Mouse (Mus musculus) testis, adult 10 weeks (tissue): Measurements from ENCODE around the gene Ubxn6. TPM values are rescaled to one million over a fixed set of nuclear protein-coding genes. Genes with fewer than 3 reads are reported as not detected.

Source experiments
- polyA plus RNA-seq: library from polyadenylated mRNA; stranded (reverse); fragments of 350-450 nt; fragmentation: Illumina TruSeq; extraction: RNeasy Lipid Tissue Mini Kit (QIAGEN cat#74804); gene quantifications from one replicate; pipeline ENCODE4 v1.2.3, GENCODE M21; 2014; ENCODE audit warnings: low read depth, low replicate concordance

The Ubxn6 gene
- 116 TPM for polyA plus RNA-seq

DNA sequence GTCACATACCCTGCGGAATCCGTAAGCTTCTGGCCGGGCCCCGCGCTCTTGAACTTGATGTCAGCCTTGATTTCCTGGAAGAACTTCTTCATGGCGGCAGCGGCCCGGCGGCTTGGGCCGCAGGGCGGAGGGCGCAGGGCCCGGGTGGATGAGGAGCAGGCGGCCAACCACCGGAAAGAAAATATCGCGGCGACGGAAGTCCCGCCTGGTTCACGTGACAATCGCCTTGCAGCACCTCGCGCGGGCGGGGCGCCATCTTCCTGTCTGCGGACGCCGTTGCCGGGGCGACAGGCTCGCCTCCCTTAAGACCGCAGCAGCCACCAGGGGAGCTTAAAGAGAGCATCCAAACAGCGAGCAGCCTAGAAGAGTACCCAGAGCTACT is at the start of gene Ubxn6:
Gene Ubxn6 (minus strand): TSS at position 202 of the 382 bp plus-strand sequence.

DNA sequence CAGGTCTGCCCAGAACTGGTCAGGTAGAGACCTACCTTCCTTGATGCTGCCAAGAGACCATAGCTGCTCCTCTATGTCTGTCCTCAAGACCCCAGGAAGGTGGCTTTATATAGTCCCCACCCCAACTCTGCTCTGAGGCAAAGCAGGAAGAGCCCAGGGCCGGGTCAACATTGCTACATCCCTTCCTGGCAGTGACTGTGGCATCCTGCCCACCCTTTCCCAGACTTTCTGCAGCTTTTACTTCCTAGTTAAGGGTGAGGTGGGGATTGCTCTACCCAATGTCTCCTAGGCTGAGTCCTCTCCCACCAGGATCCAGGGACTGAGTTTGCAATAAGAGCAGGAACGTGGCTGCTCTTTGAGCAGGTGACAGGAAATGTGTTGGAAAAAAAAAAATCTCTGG is 47.0 kb upstream of the Ubxn6 start, which contains the start of gene Lrg1:
Gene Lrg1 (minus strand): TSS at position 176 of the 400 bp plus-strand sequence.

DNA sequence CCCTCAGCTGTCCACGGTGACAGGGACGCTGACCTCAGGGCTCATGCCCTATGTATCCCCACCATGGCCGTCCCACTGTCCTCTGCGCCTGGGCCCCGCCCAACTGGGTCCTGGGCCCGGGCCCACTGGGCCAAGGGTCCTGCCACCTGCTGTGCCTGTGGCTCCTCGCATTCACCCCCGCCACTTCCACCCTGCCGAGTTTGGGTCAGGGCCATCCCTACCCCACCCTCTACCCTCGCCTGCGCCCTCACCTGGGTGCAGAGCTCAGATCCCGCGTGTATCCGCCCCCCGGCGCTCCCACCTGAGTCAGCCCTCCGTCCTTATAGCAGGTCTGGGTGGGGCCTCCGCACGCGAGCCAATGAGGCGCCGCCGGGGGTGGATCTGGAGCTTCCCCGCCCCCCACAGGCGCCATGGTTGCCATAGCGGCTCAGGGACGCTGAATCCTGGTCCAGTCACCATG is 42.5 kb upstream of the Ubxn6 start, which contains the start of gene Plin5:
Gene Plin5 (minus strand): TSS at position 346 of the 460 bp plus-strand sequence.

DNA sequence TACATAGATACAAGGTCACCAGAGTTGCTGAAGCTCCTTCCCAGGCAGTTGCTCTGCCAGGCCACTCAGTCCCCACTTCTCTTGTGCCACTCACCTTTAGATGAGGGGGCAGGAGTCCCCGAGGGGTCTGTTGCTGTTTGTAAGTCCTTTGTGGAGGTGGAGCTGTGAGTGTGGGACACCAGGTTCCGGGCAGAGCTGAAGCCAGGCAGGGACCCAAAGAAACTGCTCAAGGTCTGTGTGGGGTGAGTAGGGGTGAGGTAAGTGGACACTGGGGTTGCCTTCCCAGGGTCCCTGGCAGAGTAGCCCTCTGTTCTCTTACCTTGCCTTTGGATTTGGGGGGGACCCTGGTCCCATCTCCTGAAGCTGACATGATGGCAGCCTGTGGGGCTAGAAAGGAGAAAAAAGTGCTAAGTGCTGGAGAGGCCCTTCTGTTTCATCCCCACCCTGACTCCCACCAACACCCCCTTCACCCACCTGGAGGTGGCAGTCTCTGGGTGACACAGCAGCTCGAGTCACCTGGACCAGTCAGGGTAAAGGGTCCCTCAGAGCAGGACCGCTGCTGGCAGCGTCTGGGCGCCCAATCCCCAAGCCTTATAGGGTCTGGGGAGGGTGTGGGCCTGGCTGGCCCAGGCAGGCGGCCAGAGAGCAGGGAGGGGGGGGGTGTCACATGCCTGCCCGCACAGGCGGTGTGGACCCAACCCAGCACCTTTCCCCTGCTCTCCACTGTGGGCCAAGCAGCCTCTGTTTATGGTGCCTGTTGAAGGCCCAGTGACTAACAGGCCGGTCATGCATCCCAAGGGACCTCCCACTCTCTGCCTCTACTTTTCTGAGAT is 34.6 kb upstream of the Ubxn6 start, which contains the start of gene Plin4:
Gene Plin4 (minus strand): TSS at position 585 of the 833 bp plus-strand sequence.

DNA sequence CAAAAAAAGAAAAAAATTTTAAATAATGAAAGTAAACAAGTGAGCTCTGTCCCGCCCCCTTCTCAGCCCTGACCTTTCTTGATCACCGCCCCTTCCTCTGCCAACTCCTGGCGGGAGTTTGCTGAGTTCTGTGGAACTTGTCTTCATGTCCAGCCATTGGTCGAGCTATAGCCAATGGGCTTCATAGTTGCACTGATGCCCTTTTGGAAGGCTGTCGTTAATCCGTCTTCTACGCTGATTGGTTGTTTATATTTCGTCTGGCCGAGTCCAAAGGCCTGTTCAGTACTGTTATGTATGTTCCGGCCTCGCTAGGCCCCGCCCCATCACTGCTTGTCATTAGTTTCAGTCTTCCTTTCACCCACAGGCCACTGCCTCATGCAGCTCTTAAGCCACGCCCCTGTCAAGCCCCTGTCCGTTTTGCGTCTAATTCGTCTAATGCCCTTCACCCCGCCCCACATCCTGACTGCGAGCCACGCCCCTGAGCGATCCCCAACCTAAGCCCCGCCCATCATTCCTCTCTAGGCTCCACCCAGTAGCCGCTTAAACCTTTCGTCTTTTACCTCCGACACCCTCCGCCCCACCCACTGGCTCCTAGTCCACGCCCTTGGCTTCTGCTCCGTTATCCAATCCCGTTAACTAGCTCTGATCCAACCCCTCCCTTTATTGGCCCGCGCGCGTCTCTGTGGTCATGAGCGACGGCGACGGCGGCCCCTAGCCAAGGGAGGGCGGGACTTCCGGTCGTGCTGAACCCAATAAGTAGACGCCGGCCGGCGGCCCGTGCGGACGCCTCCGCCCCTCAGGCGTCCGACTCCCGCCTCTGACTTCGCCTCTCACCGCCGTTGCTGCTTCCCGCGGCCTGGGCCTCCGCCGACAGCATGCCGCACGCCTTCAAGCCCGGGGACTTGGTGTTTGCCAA is 4.3 kb upstream of the Ubxn6 start, which contains the start of gene Hdgfl2:
Gene Hdgfl2 (plus strand): TSS at position 755 of the 916 bp plus-strand sequence.

DNA sequence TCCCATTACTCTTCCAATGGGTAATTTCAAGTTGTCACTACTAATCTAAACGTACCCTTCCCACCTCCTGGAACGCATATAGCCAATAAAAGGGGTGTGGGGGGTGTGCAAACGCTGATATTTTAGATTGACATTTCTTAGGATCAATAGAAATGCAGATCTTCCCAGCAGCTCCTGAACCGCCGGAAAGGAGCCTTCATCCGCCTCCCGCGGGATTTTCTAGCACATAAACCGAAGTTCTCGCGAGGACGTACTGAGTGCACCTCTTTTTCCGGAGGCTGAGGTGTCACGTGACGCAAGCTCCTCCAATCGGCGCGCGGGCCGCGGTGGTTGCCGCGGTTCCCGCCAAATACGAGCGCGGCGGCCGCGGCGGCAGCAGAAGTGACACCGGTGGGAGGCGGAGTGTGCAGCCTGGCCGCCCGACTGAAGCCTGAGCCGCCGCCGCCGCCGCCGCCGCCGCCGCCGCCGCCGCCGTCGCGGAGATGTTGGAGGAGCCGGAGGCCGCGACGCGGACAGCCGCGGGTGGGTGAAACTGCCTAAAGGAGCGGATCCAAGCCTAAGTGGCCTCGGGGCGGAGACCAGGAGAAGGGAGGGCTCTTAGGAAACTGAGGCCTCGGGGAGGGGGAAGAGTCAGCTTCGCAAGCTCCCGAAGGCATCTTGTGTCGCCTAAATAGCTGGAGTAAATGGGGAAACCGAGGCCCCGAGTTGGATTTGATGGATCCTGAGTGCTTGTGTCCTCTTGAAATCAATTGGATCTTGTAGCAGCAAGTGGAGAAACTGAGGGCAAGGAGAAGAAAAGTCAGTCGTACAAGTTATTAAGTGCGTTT is 34.6 kb downstream of the Ubxn6 start, which contains the start of gene Chaf1a:
Gene Chaf1a (plus strand): TSS at position 410 of the 827 bp plus-strand sequence.

DNA sequence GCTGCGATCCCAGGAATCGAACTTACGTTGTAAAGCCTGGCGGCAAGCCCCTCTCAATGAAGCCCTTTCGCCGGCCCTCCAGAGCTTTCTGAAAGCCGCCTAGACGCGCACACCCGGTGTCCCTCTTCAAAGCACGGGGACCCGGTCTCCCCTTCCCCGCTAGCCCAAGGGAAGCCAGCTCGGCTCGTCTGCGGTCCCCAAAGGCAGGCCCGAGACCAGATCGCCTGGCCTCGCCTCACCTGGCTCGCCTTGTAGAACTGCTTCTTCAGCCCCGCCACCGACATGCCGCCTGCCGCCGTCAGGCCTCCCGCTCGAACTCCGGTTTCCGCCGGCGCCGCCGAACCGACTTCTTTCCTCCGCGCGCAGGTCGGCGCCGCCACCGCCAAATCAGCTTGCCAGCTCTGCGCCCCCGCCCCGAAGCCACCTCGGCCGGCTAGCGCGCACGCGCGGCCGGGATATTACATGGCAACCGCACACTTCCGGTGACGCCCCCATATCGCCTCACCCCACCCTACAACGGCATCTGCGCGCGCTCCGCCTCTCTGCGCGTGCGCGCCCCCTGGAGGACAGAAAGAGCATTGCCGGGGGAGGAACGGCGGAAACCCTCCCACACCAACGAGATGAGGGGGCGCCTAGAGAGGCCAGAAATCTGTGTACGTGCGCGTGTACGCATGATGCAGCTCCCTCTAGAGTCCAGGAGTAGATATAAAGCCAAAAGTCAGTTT is 38.5 kb downstream of the Ubxn6 start, which contains the start of gene Sh3gl1:
Gene Sh3gl1 (minus strand): TSS at position 460 of the 725 bp plus-strand sequence.

Other genes starting within 250 kb of the Ubxn6 start
- 3.0 TPM for gene Zfp119a, start 196.1 kb downstream of the Ubxn6 start, polyA plus RNA-seq
- 4.6 TPM for gene Zfp959, start 182.9 kb downstream of the Ubxn6 start, polyA plus RNA-seq
- 5.8 TPM for gene Zfp119b, start 125.5 kb downstream of the Ubxn6 start, polyA plus RNA-seq
- not detected for gene Ebi3, start 122.4 kb downstream of the Ubxn6 start, polyA plus RNA-seq
- gene Yju2, start 115.9 kb downstream of the Ubxn6 start, polyA plus RNA-seq: 1.1 TPM
- gene Shd, start 104.6 kb downstream of the Ubxn6 start, polyA plus RNA-seq: not detected
- not detected for gene Fsd1, start 88.5 kb downstream of the Ubxn6 start, polyA plus RNA-seq
- 2.7 TPM for gene Stap2, start 69.4 kb downstream of the Ubxn6 start, polyA plus RNA-seq
- not detected for gene Mpnd, start 69.3 kb downstream of the Ubxn6 start, polyA plus RNA-seq
- gene Sh3gl1, start 38.4 kb downstream of the Ubxn6 start, polyA plus RNA-seq: 1.3 TPM
- 9.1 TPM for gene Chaf1a, start 34.6 kb downstream of the Ubxn6 start, polyA plus RNA-seq
- gene Hdgfl2, start 4.6 kb upstream of the Ubxn6 start, polyA plus RNA-seq: 8.6 TPM
- gene Plin4, start 34.8 kb upstream of the Ubxn6 start, polyA plus RNA-seq: 0.07 TPM
- 0.46 TPM for gene Plin5, start 42.6 kb upstream of the Ubxn6 start, polyA plus RNA-seq
- not detected for gene Lrg1, start 47.0 kb upstream of the Ubxn6 start, polyA plus RNA-seq
- gene Sema6b, start 65.3 kb upstream of the Ubxn6 start, polyA plus RNA-seq: not detected
- 0.07 TPM for gene Tnfaip8l1, start 87.4 kb upstream of the Ubxn6 start, polyA plus RNA-seq
- gene Mydgf, start 108.9 kb upstream of the Ubxn6 start, polyA plus RNA-seq: 9.1 TPM
- 0.27 TPM for gene Dpp9, start 143.9 kb upstream of the Ubxn6 start, polyA plus RNA-seq
- 1.0 TPM for gene Fem1a, start 181.8 kb upstream of the Ubxn6 start, polyA plus RNA-seq
- not detected for gene Ticam1, start 201.8 kb upstream of the Ubxn6 start, polyA plus RNA-seq
- 4.0 TPM for gene Plin3, start 217.8 kb upstream of the Ubxn6 start, polyA plus RNA-seq
- gene Arrdc5, start 225.3 kb upstream of the Ubxn6 start, polyA plus RNA-seq: 61.7 TPM
- 22.3 TPM for gene Uhrf1, start 228.3 kb upstream of the Ubxn6 start, polyA plus RNA-seq